Mouse (Mus musculus) CH12.LX (cell line): ENCODE data around the gene Slc32a1. TPM values are rescaled to one million over a fixed set of nuclear protein-coding genes. Genes with fewer than 3 reads are reported as not detected.

Source experiments
- DNase-seq: peaks from one replicate; pipeline ENCODE4 v3.0.0-alpha.2; 2013; ENCODE audit errors: extremely low read depth
- H3K27ac ChIP-seq: 2 replicates; pipeline ENCODE4 v1.5.1; 2012; ENCODE audit warnings: low read depth, mild to moderate bottlenecking, control low read depth, moderate library complexity; ENCODE audit not compliant: insufficient read depth
- H3K27me3 ChIP-seq: replicated peaks from 2 replicates; pipeline ENCODE3; 2012; ENCODE audit warnings: inconsistent platforms
- H3K36me3 ChIP-seq, 2 experiments: replicated peaks in 1 of 2; 2 replicates each; pipeline versions ENCODE3 to v1.6.1; 2012; ENCODE audit warnings: inconsistent platforms in 1 of 2, low read length in 1 of 2, mild to moderate bottlenecking in 1 of 2, mixed read lengths in 1 of 2, moderate library complexity in 1 of 2; ENCODE audit not compliant: control insufficient read depth in 1 of 2, insufficient read depth in 1 of 2
- H3K4me1 ChIP-seq, 2 experiments: 2 replicates each; pipeline ENCODE4 v1.6.1; 2012; ENCODE audit warnings: inconsistent platforms in 1 of 2, moderate library complexity in 1 of 2; ENCODE audit not compliant: insufficient read depth in 2 of 2, control insufficient read depth in 1 of 2
- H3K4me2 ChIP-seq: 2 replicates; pipeline ENCODE4 v1.6.1; 2012; ENCODE audit warnings: low read depth, mild to moderate bottlenecking, control low read depth; ENCODE audit not compliant: poor library complexity, insufficient read depth, severe bottlenecking
- H3K4me3 ChIP-seq, 3 experiments: fragments of 150-350 bp in 1 of 3; sonication (generic) in 1 of 3; replicated peaks in 1 of 3; 2 replicates each; pipeline versions ENCODE3 to v1.5.1; 2011 to 2012; ENCODE audit warnings: low read depth in 2 of 3, low read length in 2 of 3, mild to moderate bottlenecking in 2 of 3, moderate library complexity in 2 of 3, control low read depth in 1 of 3, improper control_type of control experiment in 1 of 3, inconsistent platforms in 1 of 3, mixed read lengths in 1 of 3; ENCODE audit not compliant: poor library complexity in 1 of 3
- H3K79me2 ChIP-seq: replicated peaks from 2 replicates; pipeline ENCODE4 v1.6.1; 2012; ENCODE audit warnings: mild to moderate bottlenecking, moderate library complexity; ENCODE audit not compliant: control insufficient read depth, poor library complexity, insufficient read depth, severe bottlenecking; ENCODE audit errors: extremely low read depth
- H3K9ac ChIP-seq: 2 replicates; pipeline ENCODE4 v1.6.1; 2012; ENCODE audit warnings: low read depth, mild to moderate bottlenecking, control low read depth, moderate library complexity; ENCODE audit not compliant: insufficient read depth
- H3K9me3 ChIP-seq: replicated peaks from 2 replicates; pipeline ENCODE3; 2012; ENCODE audit warnings: low read length, inconsistent platforms, mixed read lengths
- BHLHE40 ChIP-seq: IDR thresholded peaks from 2 replicates; pipeline ENCODE4 v1.6.1; 2011; ENCODE audit warnings: mild to moderate bottlenecking, low read depth, low read length, improper control_type of control experiment
- CHD2 ChIP-seq: IDR thresholded peaks from 2 replicates; pipeline ENCODE4 v1.6.1; 2011; ENCODE audit warnings: low read length, improper control_type of control experiment
- CTCF ChIP-seq, 2 experiments: IDR thresholded peaks in 1 of 2; conservative IDR thresholded peaks in 1 of 2; 2 replicates each; pipeline ENCODE4 v1.5.1; 2011 to 2012; ENCODE audit warnings: low read depth in 2 of 2, low read length in 2 of 2, improper control_type of control experiment in 1 of 2, inconsistent platforms in 1 of 2, mild to moderate bottlenecking in 1 of 2, moderate library complexity in 1 of 2
- E2F4 ChIP-seq: IDR thresholded peaks from 2 replicates; pipeline ENCODE4 v1.6.1; 2011; ENCODE audit warnings: low read depth, low read length, improper control_type of control experiment; ENCODE audit not compliant: insufficient replicate concordance
- ELF1 ChIP-seq: IDR thresholded peaks from 2 replicates; pipeline ENCODE4 v1.6.1; 2014; ENCODE audit warnings: low read depth, mild to moderate bottlenecking, inconsistent platforms, low read length, improper control_type of control experiment
- EP300 ChIP-seq: IDR thresholded peaks from 2 replicates; pipeline ENCODE4 v1.6.1; 2011; ENCODE audit warnings: low read length, improper control_type of control experiment
- ETS1 ChIP-seq: conservative IDR thresholded peaks from 2 replicates; pipeline ENCODE4 v1.6.1; 2012; ENCODE audit warnings: low read depth, mild to moderate bottlenecking, inconsistent platforms, low read length, improper control_type of control experiment, moderate library complexity
- GABPA ChIP-seq: IDR thresholded peaks from 2 replicates; pipeline ENCODE4 v1.6.1; 2012; ENCODE audit warnings: low read depth, low read length, improper control_type of control experiment, inconsistent platforms; ENCODE audit not compliant: insufficient replicate concordance
- JUN ChIP-seq: IDR thresholded peaks from 2 replicates; pipeline ENCODE4 v1.6.1; 2011; ENCODE audit warnings: low read depth, mild to moderate bottlenecking, low read length, improper control_type of control experiment, moderate library complexity; ENCODE audit not compliant: insufficient read depth
- JUND ChIP-seq: conservative IDR thresholded peaks from 2 replicates; pipeline ENCODE4 v1.6.1; 2011; ENCODE audit warnings: low read depth, low read length, improper control_type of control experiment
- MAFK ChIP-seq: IDR thresholded peaks from 2 replicates; pipeline ENCODE4 v1.6.1; 2011; ENCODE audit warnings: low read length, improper control_type of control experiment; ENCODE audit not compliant: insufficient replicate concordance
- MAZ ChIP-seq: IDR thresholded peaks from 2 replicates; pipeline ENCODE4 v1.6.1; 2012; ENCODE audit warnings: low read depth, mild to moderate bottlenecking, inconsistent platforms, low read length, improper control_type of control experiment, moderate library complexity
- MYC ChIP-seq: IDR thresholded peaks from 2 replicates; pipeline ENCODE4 v1.6.1; 2011; ENCODE audit warnings: low read depth, mild to moderate bottlenecking, improper control_type of control experiment, low read length
- NRF1 ChIP-seq: IDR thresholded peaks from 2 replicates; pipeline ENCODE4 v1.6.1; 2014; ENCODE audit warnings: low read depth, mild to moderate bottlenecking, inconsistent platforms, low read length, improper control_type of control experiment, moderate library complexity
- POLR2A ChIP-seq: IDR thresholded peaks from 2 replicates; pipeline ENCODE4 v1.6.1; 2011; ENCODE audit warnings: low read depth, mild to moderate bottlenecking, improper control_type of control experiment, low read length
- RAD21 ChIP-seq: IDR thresholded peaks from 2 replicates; pipeline ENCODE4 v1.6.1; 2011; ENCODE audit warnings: low read depth, mild to moderate bottlenecking, low read length, improper control_type of control experiment, moderate library complexity
- SIN3A ChIP-seq: IDR thresholded peaks from 2 replicates; pipeline ENCODE4 v1.6.1; 2012; ENCODE audit warnings: low read length, improper control_type of control experiment, inconsistent platforms
- TBP ChIP-seq: conservative IDR thresholded peaks from 2 replicates; pipeline ENCODE4 v1.6.1; 2011; ENCODE audit warnings: low read depth, low read length, improper control_type of control experiment
- TCF12 ChIP-seq: IDR thresholded peaks from 2 replicates; pipeline ENCODE4 v1.6.1; 2014; ENCODE audit warnings: low read depth, mild to moderate bottlenecking, inconsistent platforms, low read length, improper control_type of control experiment
- USF2 ChIP-seq: conservative IDR thresholded peaks from 2 replicates; pipeline ENCODE4 v1.6.1; 2011; ENCODE audit warnings: low read depth, low read length, improper control_type of control experiment
- ZC3H11A ChIP-seq: IDR thresholded peaks from 2 replicates; pipeline ENCODE4 v1.6.1; 2012; ENCODE audit warnings: low read depth, mild to moderate bottlenecking, inconsistent platforms, low read length, improper control_type of control experiment
- ZKSCAN1 ChIP-seq: IDR thresholded peaks from 2 replicates; pipeline ENCODE4 v1.6.1; 2012; ENCODE audit warnings: low read depth, inconsistent platforms, low read length, improper control_type of control experiment, borderline replicate concordance
- ZMIZ1 ChIP-seq: IDR thresholded peaks from 2 replicates; pipeline ENCODE4 v1.6.1; 2012; ENCODE audit warnings: low read depth, mild to moderate bottlenecking, inconsistent platforms, low read length, improper control_type of control experiment
- ZNF384 ChIP-seq: IDR thresholded peaks from 2 replicates; pipeline ENCODE4 v1.6.1; 2012; ENCODE audit warnings: low read depth, low read length, improper control_type of control experiment, inconsistent platforms
- dilution Hi-C: fragments of 300-500 bp; cut with MboI; formaldehyde crosslinking; loops from 2 replicates; pipeline ENCODE4 v1.14.3; 2020; ENCODE audit warnings: low sequenced_read_pairs; ENCODE audit not compliant: extremely low pct_unique_long_range_greater_than_20kb, extremely low pct_ligation_motif_present
- in situ Hi-C: fragments of 300-500 bp; cut with MboI; formaldehyde crosslinking; loops from 3 replicates; pipeline ENCODE4 v1.14.3; 2019; ENCODE audit warnings: low sequenced_read_pairs, low pct_ligation_motif_present, low pct_unique_long_range_greater_than_20kb, mixed read lengths
- polyA plus RNA-seq: library from polyadenylated mRNA; unstranded; fragments of >175 nt; gene quantifications from 2 replicates; pipeline ENCODE4 v1.2.1, GENCODE M21; 2012; ENCODE audit warnings: low read depth; ENCODE audit not compliant: insufficient read length
- total RNA-seq, 2 experiments: library from RNA; depleted of rRNA; stranded (reverse); fragments of 300-350 nt in 1 of 2; fragments of >200 nt in 1 of 2; gene quantifications; 2 replicates each; pipeline ENCODE4 v1.2.3; 2012 to 2014

The Slc32a1 gene
- total and polyA plus RNA-seq, 3 experiments: not detected

DNA sequence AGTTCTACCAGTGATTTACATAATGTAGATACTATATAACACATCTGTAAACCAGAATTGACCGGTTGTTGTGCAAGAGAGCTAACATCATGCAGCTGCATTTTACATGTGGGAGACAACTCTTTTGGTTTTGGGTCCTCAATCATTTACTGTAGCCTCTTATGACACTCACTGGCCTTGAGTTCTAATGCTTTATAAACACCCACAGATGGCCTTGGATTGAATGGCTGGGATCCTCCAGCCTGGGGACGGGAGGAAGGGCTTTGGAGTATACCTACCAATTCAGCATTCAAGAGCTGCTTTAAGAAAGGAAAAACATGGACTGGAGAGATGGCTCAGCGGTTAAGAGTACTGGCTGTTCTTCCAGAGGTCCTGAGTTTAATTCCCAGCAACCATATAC, 48.8 kb downstream of the Slc32a1 start:
- DNase-seq: no peak
- Histone ChIP-seq H3K36me3 (no peaks in the 10 kb centered on the region), H3K4me1 (no peaks in the 10 kb centered on the region), H3K79me2 (no peaks in the 10 kb centered on the region), H3K27ac (no peak overlapping the region), H3K9ac (no peak overlapping the region), H3K4me3 (no peak overlapping the region), H3K9me3 (peaks cover 4% of the 10 kb centered on the region), H3K27me3 (no peaks in the 10 kb centered on the region), H3K4me2 (no peak overlapping the region)
- TF ChIP-seq CHD2 (no peak), JUND (no peak), ETS1 (no peak), BHLHE40 (no peak), RAD21 (no peak), TCF12 (no peak), GABPA (no peak), MYC (no peak), MAZ (no peak), ELF1 (no peak), USF2 (no peak), ZMIZ1 (no peak)
- in situ Hi-C loops: no loop called here
- dilution Hi-C loops: no loop called here

- H3K4me1 ChIP-seq: peaks cover 7 to 23% of the 10 kb centered on the region in 2 experiments
- in situ Hi-C loops (loop anchor here (5.0 to 10.0 kb wide), 2 partner anchors 50 to 67 kb away; no protein-coding TSS in a partner anchor), dilution Hi-C loops (no loop called here)
Measured at GRCm38 (mm10) chr2:158665098-158665497, 54.5 kb downstream of the Slc32a1 start, which contains the start of gene Ppp1r16b. Ppp1r16b (plus strand) TSS chr2:158665398.

More at GRCm38 (mm10) chr2:158665098-158665497, 54.5 kb downstream of the Slc32a1 start, which contains the start of gene Ppp1r16b:
- Histone ChIP-seq H3K4me3 (no peak within 1 kb of the TSS), H3K27ac (no peak within 1 kb of the TSS), H3K9ac (peak within 1 kb of the TSS; percentile 12; the same call in 1 of the 2 replicates)
- TF ChIP-seq EP300: no peak
- TF ChIP-seq TBP: no peak
- no peak for TF ChIP-seq MYC
- TF ChIP-seq POLR2A: no peak
- TF ChIP-seq ZKSCAN1: no peak
- no peak for TF ChIP-seq E2F4
- no peak for TF ChIP-seq TCF12
- TF ChIP-seq ZC3H11A: no peak
- no peak for TF ChIP-seq GABPA
- TF ChIP-seq MAFK: no peak
- TF ChIP-seq ZNF384: no peak
- no peak for TF ChIP-seq CTCF (conservative IDR thresholded peaks at IDR 0.05 in 1 of 2, IDR thresholded peaks at IDR 0.05 in 1 of 2; ENCODE audit: low read depth in 2 of 2, low read length in 2 of 2)
- TF ChIP-seq CHD2: no peak
- TF ChIP-seq NRF1: no peak
- TF ChIP-seq ZMIZ1: no peak
- no peak for TF ChIP-seq JUN
- TF ChIP-seq SIN3A: no peak
- TF ChIP-seq, all 38 proteins: peak for 0
- Histone ChIP-seq H3K36me3 (peaks cover 0 to 21% of the 10 kb centered on the region in 2 experiments), H3K79me2 (peaks cover 31% of the 10 kb centered on the region), H3K27me3 (no peaks in the 10 kb centered on the region), H3K4me2 (peak within 1 kb of the TSS; percentile 22; the same call in 1 of the 2 replicates), H3K9me3 (no peaks in the 10 kb centered on the region)
- DNase-seq: no peak
